Mouse (Mus musculus): ENCODE results near the gene Serpine2.

Serpine2 gene

GRCm38 (mm10) chr1:79861130-79861942 is at the start of gene Serpine2:
Gene Serpine2 (minus strand): TSS chr1:79861180.
- CTCF ChIA-PET = no interaction called here

GRCm38 (mm10) chr1:79907811-79908210 is 46.8 kb upstream of the Serpine2 start:
- CTCF ChIA-PET = interaction anchor here (0.7 kb wide), 1 partner anchor 1295 kb away, joined by 9 read pairs; no protein-coding TSS in a partner anchor

GRCm38 (mm10) chr1:79905241-79905640 is 44.3 kb upstream of the Serpine2 start:
- CTCF ChIA-PET = interaction anchor here (0.7 kb wide), 1 partner anchor 662 kb away, joined by 3 read pairs; no protein-coding TSS in a partner anchor

- CTCF ChIA-PET = no interaction called here
Measured at GRCm38 (mm10) chr1:79902901-79903300, 41.9 kb upstream of the Serpine2 start.

- CTCF ChIA-PET = no interaction called here
Measured at GRCm38 (mm10) chr1:79882648-79883047, 21.7 kb upstream of the Serpine2 start.

- CTCF ChIA-PET = no interaction called here
Measured at GRCm38 (mm10) chr1:79874741-79875140, 13.8 kb upstream of the Serpine2 start.

GRCm38 (mm10) chr1:79860411-79861039 is 455 bp downstream of the Serpine2 start:
- CTCF ChIA-PET = no interaction called here

GRCm38 (mm10) chr1:79859975-79860374 is 1.0 kb downstream of the Serpine2 start:
- CTCF ChIA-PET = no interaction called here

- CTCF ChIA-PET = no interaction called here
Measured at GRCm38 (mm10) chr1:79859026-79859425, 2.0 kb downstream of the Serpine2 start.

GRCm38 (mm10) chr1:79858389-79858994 is 2.5 kb downstream of the Serpine2 start:
- CTCF ChIA-PET = no interaction called here

GRCm38 (mm10) chr1:79857681-79858388 is 3.1 kb downstream of the Serpine2 start:
- CTCF ChIA-PET = no interaction called here

GRCm38 (mm10) chr1:79856756-79857155 is 4.2 kb downstream of the Serpine2 start:
- CTCF ChIA-PET = no interaction called here

GRCm38 (mm10) chr1:79853527-79853926 is 7.5 kb downstream of the Serpine2 start:
- CTCF ChIA-PET = no interaction called here

GRCm38 (mm10) chr1:79850341-79850740 is 10.6 kb downstream of the Serpine2 start:
- CTCF ChIA-PET = interaction anchor here (0.7 kb wide), 1 partner anchor 173 kb away, joined by 3 read pairs; no protein-coding TSS in a partner anchor

GRCm38 (mm10) chr1:79848663-79849062 is 12.3 kb downstream of the Serpine2 start:
- CTCF ChIA-PET = no interaction called here

GRCm38 (mm10) chr1:79846891-79847290 is 14.1 kb downstream of the Serpine2 start:
- CTCF ChIA-PET = no interaction called here

- CTCF ChIA-PET = interaction anchor here (0.6 kb wide), 1 partner anchor 27 kb away, joined by 9 read pairs; no protein-coding TSS in a partner anchor
Measured at GRCm38 (mm10) chr1:79832719-79833404, 28.1 kb downstream of the Serpine2 start.

- CTCF ChIA-PET = no interaction called here
Measured at GRCm38 (mm10) chr1:79823951-79824633, 36.9 kb downstream of the Serpine2 start.

GRCm38 (mm10) chr1:79822806-79823525 is 38.0 kb downstream of the Serpine2 start:
- CTCF ChIA-PET = interaction anchor here (0.7 kb wide), 1 partner anchor 55 kb away, joined by 4 read pairs; no protein-coding TSS in a partner anchor

GRCm38 (mm10) chr1:79819296-79819879 is 41.6 kb downstream of the Serpine2 start:
- CTCF ChIA-PET = no interaction called here
